Mouse (Mus musculus) retina, postnatal 7 days (tissue): ENCODE measurements around the gene Hist2h3c1.
"Not testable (repeated sequence)": the region's sequence is repeated elsewhere in the genome, so short reads cannot be mapped to it uniquely, and the experiment has no call there.

Experiments used
- DNase-seq: peaks from one replicate; pipeline ENCODE4 v3.0.0-alpha.2; 2012; ENCODE audit warnings: low read depth, low spot score

Gene Hist2h3c1

GRCm38 (mm10) chr3:96255926-96256593, 9.6 kb downstream of the Hist2h3c1 start:
- no peak for DNase-seq

GRCm38 (mm10) chr3:96257190-96257589, 10.7 kb downstream of the Hist2h3c1 start:
- no peak for DNase-seq

- DNase-seq = no peak
Observed at GRCm38 (mm10) chr3:96260220-96260619, 13.7 kb downstream of the Hist2h3c1 start.

GRCm38 (mm10) chr3:96261623-96262022, 15.1 kb downstream of the Hist2h3c1 start:
- no peak for DNase-seq

GRCm38 (mm10) chr3:96262216-96262875, 15.9 kb downstream of the Hist2h3c1 start:
- DNase-seq = peak; percentile 38

- DNase-seq = peak; percentile 86
Observed at GRCm38 (mm10) chr3:96262979-96263550, 16.6 kb downstream of the Hist2h3c1 start, which contains the start of gene Hist2h4. Gene Hist2h4, minus strand, starts transcription at chr3:96263311.

- DNase-seq = no peak
Observed at GRCm38 (mm10) chr3:96263558-96264403, 17.3 kb downstream of the Hist2h3c1 start.

- DNase-seq = no peak
Observed at GRCm38 (mm10) chr3:96264404-96264949, 18.0 kb downstream of the Hist2h3c1 start.

- DNase-seq = no peak
Observed at GRCm38 (mm10) chr3:96266132-96266710, 19.7 kb downstream of the Hist2h3c1 start.

- DNase-seq = no peak
Observed at GRCm38 (mm10) chr3:96267541-96267940, 21.1 kb downstream of the Hist2h3c1 start.

GRCm38 (mm10) chr3:96268051-96268775, 21.7 kb downstream of the Hist2h3c1 start, which contains the start of gene Hist2h3b:
Gene Hist2h3b, plus strand, starts transcription at chr3:96268654.
- peak; percentile 63 for DNase-seq

- not testable (repeated sequence) for DNase-seq
Observed at GRCm38 (mm10) chr3:96268776-96269378, 22.4 kb downstream of the Hist2h3c1 start.

- peak; percentile 89 for DNase-seq
Observed at GRCm38 (mm10) chr3:96269511-96270474, 23.3 kb downstream of the Hist2h3c1 start, which contains the start of gene Hist2h2bb. Gene Hist2h2bb, plus strand, starts transcription at chr3:96269752.

GRCm38 (mm10) chr3:96273591-96274465, 27.3 kb downstream of the Hist2h3c1 start:
- no peak for DNase-seq

GRCm38 (mm10) chr3:96277428-96277799, 30.9 kb downstream of the Hist2h3c1 start:
- no peak for DNase-seq

- DNase-seq = peak; percentile 79
Observed at GRCm38 (mm10) chr3:96277800-96278624, 31.5 kb downstream of the Hist2h3c1 start.

- no peak for DNase-seq
Observed at GRCm38 (mm10) chr3:96280660-96281059, 34.2 kb downstream of the Hist2h3c1 start.
